Mouse (Mus musculus) hindbrain, embryonic 12.5 days (tissue): Measurements from ENCODE around the gene Pigt. TPM values are rescaled to one million over a fixed set of nuclear protein-coding genes. Genes with fewer than 3 reads are reported as not detected.

Source experiments
- ATAC-seq: fragments of 200-750 bp; cut with Nextera tagmentation; 2 replicates; pipeline ENCODE4 v1.8.0; 2017; ENCODE audit warnings: moderate TSS enrichment; ENCODE audit not compliant: low FRiP score
- H3K27ac ChIP-seq: fragments of 300-500 bp; sonication (generic); 2 replicates; pipeline ENCODE4 v1.5.1; 2016; ENCODE audit warnings: mild to moderate bottlenecking
- H3K27me3 ChIP-seq: fragments of 300-500 bp; sonication (generic); 2 replicates; pipeline ENCODE4 v1.6.1; 2016; ENCODE audit warnings: mild to moderate bottlenecking
- H3K36me3 ChIP-seq: fragments of 300-500 bp; sonication (generic); 2 replicates; pipeline ENCODE4 v1.6.1; 2016; ENCODE audit warnings: mild to moderate bottlenecking
- H3K4me1 ChIP-seq: fragments of 300-500 bp; sonication (generic); 2 replicates; pipeline ENCODE4 v1.6.1; 2016
- H3K4me2 ChIP-seq: fragments of 300-500 bp; sonication (generic); replicated peaks from 2 replicates; pipeline ENCODE4 v1.6.1; 2016; ENCODE audit warnings: mild to moderate bottlenecking
- H3K4me3 ChIP-seq: fragments of 300-500 bp; sonication (generic); 2 replicates; pipeline ENCODE4 v1.5.1; 2016; ENCODE audit warnings: mild to moderate bottlenecking
- H3K9ac ChIP-seq: fragments of 300-500 bp; sonication (generic); 2 replicates; pipeline ENCODE4 v1.6.1; 2016; ENCODE audit warnings: mild to moderate bottlenecking, moderate library complexity
- H3K9me3 ChIP-seq: fragments of 300-500 bp; sonication (generic); replicated peaks from 2 replicates; pipeline ENCODE4 v1.6.1; 2016; ENCODE audit warnings: mild to moderate bottlenecking
- WGBS: fragments of 180-500 bp; shearing (Covaris S2); methylation state at CpG from one replicate; pipeline ENCODE4 v1.1.7; 2016; 5-methylcytosine and 5-hydroxymethylcytosine counted together
- polyA plus RNA-seq: library from polyadenylated mRNA; unstranded; fragments of >200 nt; fragmentation: Nextera tagmentation; extraction: Ambion mirVana; gene quantifications from 2 replicates; pipeline ENCODE4 v1.2.1, GENCODE M21; 2016

The Pigt gene
- polyA plus RNA-seq, 1 experiment from 2014 or later = 48.9 TPM

DNA sequence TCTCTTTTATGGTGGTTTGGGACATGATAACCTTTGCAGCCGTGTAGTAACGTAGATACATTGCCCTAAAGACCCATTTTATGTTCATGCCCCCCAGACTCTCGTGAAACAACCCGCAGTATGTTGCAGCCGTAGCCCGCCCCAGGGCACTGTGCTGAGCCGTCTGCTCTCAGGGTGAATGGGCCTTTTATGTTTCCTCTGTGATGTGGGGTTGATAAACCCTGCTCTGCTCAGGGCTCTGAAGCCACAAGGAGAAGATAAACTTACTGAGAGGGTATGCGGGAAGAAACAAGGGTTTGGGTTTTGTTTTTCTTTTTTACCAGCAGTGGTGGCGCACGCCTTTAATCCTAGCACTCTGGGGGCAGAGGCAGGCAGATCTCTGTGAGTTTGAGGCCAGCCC lies 37.0 kb downstream of the Pigt start:
- H3K4me3 ChIP-seq = no peak overlapping the region
- no peaks in the 10 kb centered on the region for H3K36me3 ChIP-seq
- no peak for ATAC-seq
- no peaks in the 10 kb centered on the region for H3K4me1 ChIP-seq
- no peak overlapping the region for H3K9ac ChIP-seq
- H3K27ac ChIP-seq = no peak overlapping the region
- no peaks in the 10 kb centered on the region for H3K9me3 ChIP-seq
- H3K4me2 ChIP-seq = no peak overlapping the region
- no peaks in the 10 kb centered on the region for H3K27me3 ChIP-seq
- WGBS = 84% methylated on average over 10 of the region's 10 CpGs

DNA sequence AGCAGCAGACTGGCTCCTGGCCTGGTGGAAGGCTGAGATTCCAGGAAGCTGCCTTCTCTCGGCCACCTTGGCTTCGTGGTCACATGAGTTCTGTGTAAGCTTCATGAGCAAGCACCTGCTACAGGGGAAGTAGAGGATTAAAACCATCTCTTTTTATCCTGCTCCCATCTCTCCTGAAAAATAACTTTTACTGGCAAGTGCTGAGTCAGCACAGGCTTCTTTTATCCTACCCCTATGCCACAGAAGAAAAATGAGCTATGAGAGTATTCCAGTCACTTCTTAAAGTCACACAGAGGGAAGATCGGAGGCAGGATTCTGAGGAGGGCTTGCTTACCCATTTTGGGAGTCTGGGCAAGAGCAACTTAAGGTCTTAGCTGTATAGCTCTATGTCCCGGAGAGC lies 39.7 kb downstream of the Pigt start:
- Histone ChIP-seq H3K9me3 (no peaks in the 10 kb centered on the region), H3K4me1 (no peaks in the 10 kb centered on the region), H3K36me3 (no peaks in the 10 kb centered on the region), H3K4me2 (no peak overlapping the region), H3K9ac (no peak overlapping the region), H3K27me3 (no peaks in the 10 kb centered on the region), H3K27ac (no peak overlapping the region), H3K4me3 (no peak overlapping the region)
- 82% methylated on average over 4 of the region's 4 CpGs for whole genome bisulfite sequencing
- no peak for ATAC-seq

DNA sequence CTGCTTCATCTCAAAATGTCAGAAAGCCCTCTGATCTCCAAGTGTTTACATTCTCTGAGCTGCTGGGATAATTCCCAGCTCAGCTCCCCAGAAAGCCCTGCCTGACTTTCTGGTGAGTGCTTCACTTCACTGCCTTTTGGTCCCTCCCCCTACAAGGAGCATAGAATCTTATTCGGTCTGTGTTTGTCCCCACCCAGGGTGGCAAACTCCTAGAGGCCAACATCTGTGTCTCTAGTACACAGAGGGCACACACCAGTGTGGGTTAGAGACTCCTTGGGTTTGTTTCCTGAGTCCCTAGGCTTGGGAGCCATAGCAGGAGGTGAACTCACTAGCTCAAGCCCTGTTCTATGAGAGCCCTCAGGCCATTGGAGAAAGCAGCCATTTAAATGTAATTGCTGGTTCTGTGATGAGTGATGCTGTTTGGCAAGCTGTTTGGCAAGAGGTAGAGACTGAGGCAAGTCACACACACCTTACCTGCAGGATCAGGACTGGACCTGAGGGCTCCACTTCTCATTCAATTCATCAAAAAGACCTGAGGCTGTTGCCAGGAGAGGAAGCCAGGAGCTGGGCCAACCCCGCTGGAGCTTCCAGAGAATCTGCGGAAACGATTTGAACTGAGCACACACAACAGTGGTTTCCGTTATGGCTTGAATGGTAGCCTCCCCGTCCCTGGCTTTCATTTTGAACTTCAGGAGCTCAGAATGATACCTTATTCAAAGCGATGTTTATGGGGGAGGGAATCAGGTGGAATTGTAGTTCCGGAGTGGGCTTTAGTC lies 43.5 kb downstream of the Pigt start:
- Histone ChIP-seq H3K36me3 (no peaks in the 10 kb centered on the region), H3K27ac (no peak overlapping the region), H3K9me3 (no peaks in the 10 kb centered on the region), H3K4me1 (no peaks in the 10 kb centered on the region), H3K4me3 (no peak overlapping the region), H3K4me2 (no peak overlapping the region), H3K27me3 (no peaks in the 10 kb centered on the region), H3K9ac (no peak overlapping the region)
- no peak for ATAC-seq
- 49% methylated on average over 8 of the region's 8 CpGs for WGBS

DNA sequence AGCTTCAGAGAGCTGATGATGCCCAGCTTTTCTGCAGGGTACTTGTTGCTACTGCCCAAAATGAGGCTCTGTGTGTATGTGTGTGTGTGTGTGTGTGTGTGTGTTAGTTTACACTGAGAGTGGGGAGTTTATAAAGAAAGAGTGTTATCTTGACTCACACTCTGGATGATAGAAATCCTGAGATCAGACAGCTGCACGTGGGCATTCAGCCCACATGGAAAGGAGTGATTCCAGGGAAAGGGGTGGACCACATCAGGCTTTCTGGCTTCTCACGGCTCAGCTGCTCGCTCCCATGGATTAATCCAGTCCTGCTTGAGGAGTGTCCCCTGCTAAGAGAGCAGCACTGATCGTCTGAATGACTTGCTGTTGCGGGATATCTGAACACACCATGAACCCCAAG lies 44.8 kb downstream of the Pigt start:
- Histone ChIP-seq H3K9ac (no peak overlapping the region), H3K27me3 (no peaks in the 10 kb centered on the region), H3K4me2 (no peak overlapping the region), H3K36me3 (no peaks in the 10 kb centered on the region), H3K4me3 (no peak overlapping the region), H3K9me3 (no peaks in the 10 kb centered on the region), H3K4me1 (no peaks in the 10 kb centered on the region), H3K27ac (no peak overlapping the region)
- 83% methylated on average over 5 of the region's 5 CpGs for WGBS
- ATAC-seq = no peak

DNA sequence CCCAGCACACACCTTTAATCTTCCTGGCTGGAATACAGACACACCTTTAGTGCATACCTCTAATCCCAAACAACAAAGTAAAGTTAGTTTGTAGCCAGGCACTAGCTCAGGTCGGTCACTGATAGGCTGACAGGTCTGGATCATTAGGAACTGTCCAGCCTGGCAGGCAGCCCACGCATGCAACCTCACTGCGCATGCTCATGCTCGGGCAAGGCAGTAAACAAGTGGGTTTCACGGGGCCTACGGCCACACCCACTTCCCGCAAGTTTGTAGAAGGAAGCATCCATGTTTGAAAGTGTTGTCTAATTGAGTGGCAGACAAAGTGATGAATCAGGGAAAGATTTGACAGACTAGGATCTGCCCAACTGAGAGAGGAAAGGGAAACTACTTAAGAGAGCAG lies 45.3 kb downstream of the Pigt start:
- Histone ChIP-seq H3K27me3 (no peaks in the 10 kb centered on the region), H3K9me3 (no peaks in the 10 kb centered on the region), H3K9ac (no peak overlapping the region), H3K36me3 (no peaks in the 10 kb centered on the region), H3K27ac (no peak overlapping the region), H3K4me3 (no peak overlapping the region), H3K4me2 (no peak overlapping the region), H3K4me1 (no peaks in the 10 kb centered on the region)
- ATAC-seq = no peak
- WGBS = 87% methylated on average over 7 of the region's 7 CpGs

DNA sequence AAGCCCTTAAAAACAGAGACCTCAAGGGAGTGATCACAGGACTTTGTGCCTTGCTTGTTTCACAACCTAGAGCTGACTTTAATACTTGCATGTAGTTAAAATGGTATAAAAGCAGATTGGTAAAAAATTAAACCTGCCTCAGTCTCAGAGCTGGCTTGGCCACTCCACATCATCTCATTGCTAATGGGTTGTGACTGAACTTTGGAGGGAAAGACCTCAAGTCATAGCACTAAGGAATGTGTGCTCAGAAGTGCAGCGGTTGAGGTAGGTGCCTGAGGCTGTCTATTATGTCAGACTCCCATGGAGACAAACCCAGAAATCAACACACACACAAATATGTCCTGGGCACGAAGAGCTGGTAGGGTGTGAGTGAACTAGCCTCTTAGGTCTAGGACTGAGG lies 46.4 kb downstream of the Pigt start:
- H3K4me2 ChIP-seq = no peak overlapping the region
- no peaks in the 10 kb centered on the region for H3K27me3 ChIP-seq
- no peaks in the 10 kb centered on the region for H3K4me1 ChIP-seq
- no peak overlapping the region for H3K9ac ChIP-seq
- H3K36me3 ChIP-seq = no peaks in the 10 kb centered on the region
- no peak for ATAC-seq
- H3K27ac ChIP-seq = no peak overlapping the region
- no peak overlapping the region for H3K4me3 ChIP-seq
- no peaks in the 10 kb centered on the region for H3K9me3 ChIP-seq
- WGBS = 62% methylated on average over 2 of the region's 2 CpGs

DNA sequence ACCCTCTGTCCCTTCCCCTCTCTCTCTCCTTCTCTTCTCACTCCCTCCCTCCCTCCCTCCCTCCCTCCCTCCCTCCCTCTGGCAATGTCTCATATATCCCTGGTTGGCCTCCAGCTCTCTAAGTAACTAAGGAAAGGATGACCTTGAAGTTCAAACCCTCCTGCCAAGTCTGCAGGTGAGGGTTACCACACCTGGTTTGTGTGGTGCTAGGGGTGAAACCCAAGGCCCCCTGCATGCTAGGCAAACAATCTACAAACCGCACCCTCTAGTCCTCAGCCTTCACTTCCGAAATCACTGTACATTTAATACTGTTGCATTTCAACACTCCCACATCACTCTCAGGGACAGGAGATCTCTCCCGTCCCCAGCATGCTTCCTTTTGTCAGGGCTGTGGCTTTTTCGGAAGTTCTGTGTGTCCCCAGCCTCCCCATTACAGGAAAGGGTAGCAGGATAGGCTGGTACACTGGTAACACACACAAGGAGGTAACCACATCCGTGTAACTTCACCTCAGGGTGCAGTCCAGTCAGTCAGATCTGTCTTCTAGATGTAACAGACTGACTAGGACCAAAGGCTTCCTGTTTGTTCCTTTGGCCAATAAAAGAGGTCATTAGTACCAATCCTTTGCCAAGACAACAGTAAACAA lies 47.3 kb downstream of the Pigt start:
- no peak for ATAC-seq
- H3K4me3 ChIP-seq = no peak overlapping the region
- no peaks in the 10 kb centered on the region for H3K4me1 ChIP-seq
- 47% methylated on average over 5 of the region's 5 CpGs for WGBS
- no peaks in the 10 kb centered on the region for H3K36me3 ChIP-seq
- no peak overlapping the region for H3K27ac ChIP-seq
- H3K9ac ChIP-seq = no peak overlapping the region
- H3K9me3 ChIP-seq = no peaks in the 10 kb centered on the region
- no peak overlapping the region for H3K4me2 ChIP-seq
- H3K27me3 ChIP-seq = no peaks in the 10 kb centered on the region

DNA sequence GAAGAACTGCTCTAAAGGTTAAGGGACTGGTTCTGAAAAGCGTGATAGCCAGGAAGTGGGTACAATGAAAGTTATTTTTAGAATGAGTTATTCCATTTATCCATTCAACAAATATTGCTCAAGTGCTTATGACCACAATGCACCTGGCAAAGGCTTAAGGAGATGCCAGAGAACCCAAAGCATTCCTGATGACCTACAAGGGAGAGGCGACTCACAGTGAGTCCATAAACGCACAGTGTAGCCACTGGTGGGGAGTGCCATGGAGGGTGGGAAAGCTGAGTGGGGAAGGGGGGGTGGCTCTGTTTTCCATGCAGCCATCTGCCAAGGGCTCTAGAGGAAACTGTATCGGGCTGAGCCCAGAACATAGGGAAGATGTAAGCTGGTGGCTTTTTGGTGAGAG lies 52.0 kb downstream of the Pigt start:
- Histone ChIP-seq H3K4me1 (peaks cover 7% of the 10 kb centered on the region), H3K9ac (no peak overlapping the region), H3K4me2 (no peak overlapping the region), H3K9me3 (no peaks in the 10 kb centered on the region), H3K27ac (no peak overlapping the region), H3K27me3 (no peaks in the 10 kb centered on the region; the same call in 1 of the 2 replicates), H3K36me3 (no peaks in the 10 kb centered on the region), H3K4me3 (no peak overlapping the region)
- WGBS = 47% methylated on average over 4 of the region's 4 CpGs
- ATAC-seq = no peak

DNA sequence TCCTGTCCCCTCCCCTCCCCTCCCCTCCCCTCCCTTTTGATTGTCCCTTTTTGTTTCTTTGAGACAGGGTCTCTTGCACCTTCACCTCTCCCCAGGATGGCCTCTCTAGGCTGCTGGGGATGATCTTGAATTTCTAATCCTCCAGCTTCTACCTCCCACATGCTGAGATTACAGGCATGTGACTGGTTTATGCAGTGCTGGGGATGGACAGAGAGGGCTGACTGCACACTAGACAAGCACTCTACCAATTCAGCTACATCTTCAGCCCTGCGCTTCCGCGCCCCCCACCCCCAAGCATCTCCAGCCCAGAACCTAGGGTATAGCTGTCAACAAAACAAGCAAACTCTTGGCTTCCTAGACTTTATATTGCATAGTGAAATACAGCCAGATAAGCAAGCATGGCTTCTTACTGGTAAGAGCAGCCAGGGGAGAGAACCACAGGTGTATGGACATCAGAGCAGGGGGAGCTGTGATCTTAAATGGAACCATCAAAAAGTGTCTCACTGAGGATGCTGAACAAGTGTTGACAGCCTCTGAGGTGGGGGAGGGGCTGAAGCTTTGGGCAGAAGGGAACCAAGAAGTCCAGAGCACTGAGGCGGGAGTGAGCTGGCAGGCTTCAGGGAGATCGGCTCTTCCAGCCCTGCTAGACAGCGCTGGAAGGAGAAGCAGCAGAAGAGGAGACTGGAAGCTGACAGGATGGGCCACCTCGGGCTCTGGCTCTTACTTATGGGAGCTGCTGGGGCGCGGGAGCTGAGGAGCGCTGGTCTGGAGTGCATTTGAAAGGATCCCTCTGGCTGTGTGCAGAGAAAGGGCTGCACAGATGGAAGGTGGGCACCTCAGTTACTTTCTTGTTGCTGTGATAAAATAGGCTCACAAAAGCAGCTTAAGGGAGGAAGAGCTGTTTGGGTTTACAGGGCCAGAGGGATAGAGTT lies 52.9 kb downstream of the Pigt start:
- ATAC-seq = no peak

DNA sequence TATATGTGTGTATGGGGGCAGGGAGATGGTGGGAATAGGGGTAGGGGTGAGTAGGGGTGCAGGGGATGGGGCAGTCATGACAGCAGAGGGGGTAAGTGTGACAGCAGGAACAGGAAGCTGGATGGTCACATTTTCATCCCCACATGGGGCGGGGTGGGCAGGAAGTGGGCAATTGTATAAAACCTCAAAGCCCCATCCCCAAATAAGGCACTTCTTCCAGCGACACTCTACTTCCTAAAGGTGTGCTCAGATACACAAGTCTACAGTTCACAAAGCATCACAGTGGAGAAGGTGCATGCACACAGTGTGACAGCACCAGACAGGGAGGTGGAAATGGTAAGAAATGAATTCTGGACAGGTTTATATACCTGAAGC lies 53.6 kb downstream of the Pigt start:
- Histone ChIP-seq H3K9ac (no peak overlapping the region), H3K27ac (no peak overlapping the region), H3K4me1 (peaks cover 7% of the 10 kb centered on the region), H3K4me3 (no peak overlapping the region), H3K27me3 (no peaks in the 10 kb centered on the region; the same call in 1 of the 2 replicates), H3K4me2 (no peak overlapping the region), H3K36me3 (no peaks in the 10 kb centered on the region), H3K9me3 (no peaks in the 10 kb centered on the region)
- no peak for ATAC-seq
- 78% methylated on average over 2 of the region's 2 CpGs for WGBS

More for the DNA sequence above, 52.9 kb downstream of the Pigt start:
- Histone ChIP-seq H3K27me3 (no peaks in the 10 kb centered on the region; the same call in 1 of the 2 replicates), H3K9ac (no peak overlapping the region), H3K27ac (no peak overlapping the region), H3K9me3 (no peaks in the 10 kb centered on the region), H3K4me2 (peak overlapping the region; percentile 21; the same call in 1 of the 2 replicates), H3K36me3 (no peaks in the 10 kb centered on the region), H3K4me3 (no peak overlapping the region), H3K4me1 (peaks cover 7% of the 10 kb centered on the region)
- 25% methylated on average over 10 of the region's 10 CpGs for WGBS

DNA sequence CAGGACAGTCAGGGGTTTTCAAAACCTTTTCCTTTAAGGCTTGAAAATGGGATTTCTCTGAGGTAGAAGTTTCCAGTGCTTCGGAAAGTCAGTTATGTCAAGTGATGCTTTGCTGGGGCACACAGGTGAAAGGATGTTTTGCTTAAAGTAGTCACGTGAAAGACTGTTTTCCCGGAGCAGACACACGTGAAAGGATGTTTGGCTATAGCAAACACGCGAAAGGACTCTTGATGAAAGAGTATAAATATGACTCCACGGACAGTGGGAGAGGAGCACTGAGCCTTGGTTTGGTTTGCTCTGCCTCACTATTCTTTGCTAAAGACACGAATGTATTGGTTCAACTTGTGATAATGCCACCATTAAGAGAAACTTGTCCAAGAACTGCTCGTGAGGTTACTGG lies 54.2 kb downstream of the Pigt start:
- H3K4me1 ChIP-seq = peaks cover 7% of the 10 kb centered on the region
- H3K36me3 ChIP-seq = no peaks in the 10 kb centered on the region
- no peak overlapping the region for H3K9ac ChIP-seq
- no peak for ATAC-seq
- H3K27ac ChIP-seq = no peak overlapping the region
- H3K9me3 ChIP-seq = no peaks in the 10 kb centered on the region
- no peak overlapping the region for H3K4me2 ChIP-seq
- H3K27me3 ChIP-seq = no peaks in the 10 kb centered on the region; the same call in 1 of the 2 replicates
- H3K4me3 ChIP-seq = no peak overlapping the region
- WGBS = 90% methylated on average over 9 of the region's 9 CpGs
